Mouse (Mus musculus) kidney, adult 2 months (tissue): ENCODE measurements around the gene Gtf2i.

Experiments used
- CTCF ChIP-seq: fragments of 200-500 bp; conservative IDR thresholded peaks from 2 replicates; pipeline ENCODE4 v1.5.1; 2011; ENCODE audit warnings: low read depth, mild to moderate bottlenecking, control low read depth, low read length, moderate library complexity, mixed read lengths; ENCODE audit not compliant: insufficient read depth, insufficient read length
- POLR2A ChIP-seq: fragments of 200-500 bp; IDR thresholded peaks from one replicate; pipeline ENCODE4 v1.6.1; 2011; ENCODE audit warnings: low read depth, low read length, control low read depth

DNA sequence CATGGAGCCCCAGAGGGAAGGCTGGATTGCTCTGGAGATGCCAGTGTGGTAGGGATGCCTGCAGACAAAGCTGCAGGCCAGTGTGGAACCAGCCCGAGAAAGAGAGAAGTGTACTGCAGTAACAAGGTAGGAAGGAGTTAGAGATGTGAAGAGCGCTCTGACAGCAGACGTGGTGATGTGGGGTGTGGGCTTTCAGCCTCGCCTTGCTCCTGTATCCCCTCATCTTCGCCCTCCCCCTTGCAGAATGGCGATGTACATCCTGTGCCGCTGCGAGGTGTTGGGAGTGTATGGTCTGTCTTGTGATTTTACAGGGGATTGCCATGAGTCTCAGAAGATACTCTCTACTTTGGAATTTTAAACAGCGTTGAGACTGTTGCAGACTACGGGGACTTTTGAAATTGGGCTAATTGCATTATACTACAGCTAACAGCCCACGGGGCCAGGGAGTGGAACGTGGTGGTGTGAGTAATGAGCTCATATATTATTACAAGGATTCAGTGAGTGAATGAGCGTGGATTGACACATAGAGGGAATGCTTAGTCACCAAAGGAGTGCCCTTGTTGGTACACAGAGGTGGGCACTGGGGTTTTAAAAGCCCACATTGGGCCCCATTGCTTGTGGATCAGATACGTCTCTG is 65.8 kb downstream of the Gtf2i start:
- TF ChIP-seq CTCF (no peak), POLR2A (no peak)
